Mouse (Mus musculus) liver, embryonic 13.5 days (tissue): ENCODE results near the gene Ipcef1. TPM values are rescaled to one million over a fixed set of nuclear protein-coding genes. Genes with fewer than 3 reads are reported as not detected.

Experiments
- ATAC-seq: fragments of 200-750 bp; cut with Nextera tagmentation; 2 replicates; pipeline ENCODE4 v1.8.0; 2017; ENCODE audit warnings: low read depth, mild to moderate bottlenecking, moderate number of reproducible peaks, moderate library complexity
- DNase-seq: peaks from one replicate; pipeline ENCODE4 v3.0.0; 2022
- H3K27ac ChIP-seq: fragments of 300-500 bp; sonication (generic); 2 replicates; pipeline ENCODE4 v1.5.1; 2015; ENCODE audit warnings: moderate library complexity, mild to moderate bottlenecking, inconsistent platforms
- H3K27me3 ChIP-seq: fragments of 300-500 bp; sonication (generic); 2 replicates; pipeline ENCODE4 v1.6.1; 2015; ENCODE audit warnings: mild to moderate bottlenecking, inconsistent platforms
- H3K36me3 ChIP-seq: fragments of 300-500 bp; sonication (generic); 2 replicates; pipeline ENCODE4 v1.6.1; 2015; ENCODE audit warnings: mild to moderate bottlenecking, inconsistent platforms
- H3K4me1 ChIP-seq: fragments of 300-500 bp; sonication (generic); replicated peaks from 2 replicates; pipeline ENCODE4 v1.6.1; 2015; ENCODE audit warnings: inconsistent platforms
- H3K4me2 ChIP-seq: fragments of 300-500 bp; sonication (generic); 2 replicates; pipeline ENCODE4 v1.6.1; 2015; ENCODE audit warnings: inconsistent platforms, mild to moderate bottlenecking, moderate library complexity
- H3K4me3 ChIP-seq: fragments of 300-500 bp; sonication (generic); replicated peaks from 2 replicates; pipeline ENCODE4 v1.5.1; 2015; ENCODE audit warnings: mild to moderate bottlenecking, inconsistent platforms
- H3K9ac ChIP-seq: fragments of 300-500 bp; sonication (generic); 2 replicates; pipeline ENCODE4 v1.6.1; 2015; ENCODE audit warnings: mild to moderate bottlenecking, inconsistent platforms
- H3K9me3 ChIP-seq: fragments of 300-500 bp; sonication (generic); replicated peaks from 2 replicates; pipeline ENCODE4 v1.6.1; 2016; ENCODE audit warnings: inconsistent platforms
- WGBS: fragments of 180-500 bp; shearing (Covaris S2); methylation state at CpG from one replicate; pipeline ENCODE4 v1.1.7; 2015; ENCODE audit not compliant: insufficient replicate concordance; 5-methylcytosine and 5-hydroxymethylcytosine counted together
- polyA plus RNA-seq: library from polyadenylated mRNA; unstranded; fragments of >200 nt; fragmentation: Nextera tagmentation; extraction: Ambion mirVana; gene quantifications from 2 replicates; pipeline ENCODE4 v1.2.1, GENCODE M21; 2015

Gene Ipcef1
- polyA plus RNA-seq, 1 experiment from 2014 or later, result 0.45 TPM

DNA sequence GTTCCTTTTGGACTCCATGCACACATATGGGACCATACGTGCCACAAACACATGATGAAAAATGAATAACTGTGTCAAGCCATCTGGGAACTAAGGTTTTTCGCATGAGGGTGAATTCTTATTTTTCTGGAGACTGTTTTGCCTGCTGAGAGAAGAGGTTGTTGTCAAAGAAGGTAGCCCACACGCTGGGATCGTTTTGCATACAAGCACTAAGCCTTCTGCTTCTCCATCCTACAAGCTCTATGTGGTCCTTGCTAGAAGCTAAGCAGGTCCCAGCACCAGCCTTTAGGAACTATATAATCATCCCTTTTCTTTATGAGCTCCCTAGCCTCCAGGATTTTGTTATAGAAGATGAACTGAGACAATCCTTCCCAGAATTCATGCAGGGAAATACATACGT lies 93.5 kb downstream of the Ipcef1 start:
- DNase-seq (no peak), ATAC-seq (no peak)
- H3K9ac ChIP-seq, result no peak overlapping the region
- 63% methylated on average over 5 of the region's 5 CpGs for WGBS
- H3K27ac ChIP-seq, result no peak overlapping the region
- H3K4me2 ChIP-seq, result no peak overlapping the region
- H3K9me3 ChIP-seq, result no peaks in the 10 kb centered on the region
- H3K4me3 ChIP-seq, result no peak overlapping the region
- no peaks in the 10 kb centered on the region for H3K27me3 ChIP-seq
- no peaks in the 10 kb centered on the region for H3K36me3 ChIP-seq
- H3K4me1 ChIP-seq, result no peaks in the 10 kb centered on the region

GRCm38 (mm10) chr10:6956357-6956756 lies 95.9 kb downstream of the Ipcef1 start:
- no peaks in the 10 kb centered on the region for H3K9me3 ChIP-seq
- 24% methylated on average over 2 of the region's 2 CpGs for WGBS
- no peak overlapping the region for H3K4me3 ChIP-seq
- DNase-seq (no peak), ATAC-seq (no peak)
- H3K27me3 ChIP-seq, result no peaks in the 10 kb centered on the region
- no peaks in the 10 kb centered on the region for H3K36me3 ChIP-seq
- H3K4me2 ChIP-seq, result no peak overlapping the region
- no peak overlapping the region for H3K9ac ChIP-seq
- no peak overlapping the region for H3K27ac ChIP-seq
- no peaks in the 10 kb centered on the region for H3K4me1 ChIP-seq

DNA sequence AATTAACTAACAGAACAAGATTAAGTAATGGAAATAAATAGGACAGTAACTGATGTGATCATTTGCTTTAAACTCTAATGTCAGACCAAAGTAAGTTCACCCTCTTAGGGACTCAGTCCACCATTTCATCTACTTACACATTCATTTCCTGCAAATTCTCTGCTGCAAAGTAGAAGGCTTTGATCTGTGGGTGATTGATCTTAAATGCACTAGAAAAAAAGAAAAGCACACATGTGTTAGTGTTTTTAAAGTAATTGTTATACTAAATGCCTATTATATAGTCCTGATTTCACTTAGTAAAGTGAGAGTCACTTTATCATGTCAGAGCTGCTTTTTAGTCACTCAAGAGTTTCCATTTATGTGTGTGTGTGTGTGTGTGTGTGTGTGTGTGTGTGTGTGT lies 97.7 kb downstream of the Ipcef1 start:
- no peaks in the 10 kb centered on the region for H3K27me3 ChIP-seq
- ATAC-seq, result no peak
- H3K36me3 ChIP-seq, result no peaks in the 10 kb centered on the region
- no peak for DNase-seq
- H3K4me1 ChIP-seq, result no peaks in the 10 kb centered on the region
- H3K9ac ChIP-seq, result no peak overlapping the region
- no peak overlapping the region for H3K4me3 ChIP-seq
- H3K4me2 ChIP-seq, result no peak overlapping the region
- H3K9me3 ChIP-seq, result no peaks in the 10 kb centered on the region
- H3K27ac ChIP-seq, result no peak overlapping the region

GRCm38 (mm10) chr10:6953115-6953514 lies 99.2 kb downstream of the Ipcef1 start:
- Histone ChIP-seq H3K9me3 (no peaks in the 10 kb centered on the region), H3K27me3 (no peaks in the 10 kb centered on the region), H3K27ac (no peak overlapping the region), H3K4me1 (no peaks in the 10 kb centered on the region), H3K4me2 (no peak overlapping the region), H3K36me3 (no peaks in the 10 kb centered on the region), H3K9ac (no peak overlapping the region), H3K4me3 (no peak overlapping the region)
- ATAC-seq (no peak), DNase-seq (no peak)
- 31% methylated on average over 1 of the region's 1 CpGs for WGBS

DNA sequence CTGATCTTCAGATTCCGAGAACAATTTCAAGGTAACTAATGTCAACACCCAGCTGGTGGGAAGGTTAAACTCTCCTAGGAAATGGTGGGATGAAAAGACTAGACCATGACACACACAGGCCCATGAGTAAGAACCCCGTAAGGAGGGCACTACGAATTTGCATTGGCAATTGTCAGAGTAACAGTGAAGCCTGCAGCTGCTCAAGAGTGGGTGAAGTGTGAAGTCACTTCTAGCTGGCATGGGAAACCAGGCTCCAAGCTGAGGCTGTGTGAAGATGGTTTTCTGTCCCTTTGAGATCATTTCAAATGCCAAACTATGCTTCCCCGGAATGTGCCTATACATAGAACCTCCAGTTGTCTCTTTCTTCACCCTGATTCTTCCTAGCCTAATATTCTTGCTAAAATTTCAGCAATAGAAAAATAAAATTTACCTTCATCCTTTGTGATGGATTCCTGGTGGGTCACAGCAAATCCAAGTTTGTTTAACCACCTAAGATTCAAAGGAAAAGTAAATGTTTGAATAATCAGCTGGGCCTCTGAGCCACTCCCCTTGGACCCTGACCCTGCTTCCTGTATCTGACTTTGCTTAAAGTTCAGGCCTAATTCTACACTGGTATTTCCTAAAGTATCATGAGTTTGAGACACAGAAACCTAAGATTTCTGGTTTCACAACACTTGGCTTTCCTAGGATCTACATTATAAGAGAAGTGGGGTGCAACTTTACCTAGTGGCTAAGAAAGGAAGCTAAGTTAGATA lies 115.4 kb downstream of the Ipcef1 start:
- no peaks in the 10 kb centered on the region for H3K9me3 ChIP-seq
- DNase-seq, result no peak
- no peak overlapping the region for H3K4me3 ChIP-seq
- ATAC-seq, result no peak
- 56% methylated on average over 4 of the region's 4 CpGs for WGBS
- H3K4me2 ChIP-seq, result no peak overlapping the region; the same call in 1 of the 2 replicates
- H3K27me3 ChIP-seq, result no peaks in the 10 kb centered on the region
- H3K36me3 ChIP-seq, result no peaks in the 10 kb centered on the region
- H3K9ac ChIP-seq, result no peak overlapping the region
- no peaks in the 10 kb centered on the region for H3K4me1 ChIP-seq
- no peak overlapping the region for H3K27ac ChIP-seq

GRCm38 (mm10) chr10:6934776-6935175 lies 117.5 kb downstream of the Ipcef1 start:
- no peak for DNase-seq
- Histone ChIP-seq H3K27me3 (no peaks in the 10 kb centered on the region), H3K27ac (no peak overlapping the region), H3K36me3 (no peaks in the 10 kb centered on the region), H3K4me2 (no peak overlapping the region), H3K4me1 (no peaks in the 10 kb centered on the region), H3K4me3 (no peak overlapping the region), H3K9me3 (no peaks in the 10 kb centered on the region), H3K9ac (no peak overlapping the region)
- no peak for ATAC-seq
- WGBS, result 59% methylated on average over 3 of the region's 3 CpGs

- no peak overlapping the region for H3K27ac ChIP-seq
- ATAC-seq, result no peak
- DNase-seq, result no peak
Observed at GRCm38 (mm10) chr10:6930889-6931288, 121.4 kb downstream of the Ipcef1 start.

GRCm38 (mm10) chr10:6930398-6930797 lies 121.9 kb downstream of the Ipcef1 start:
- no peak for ATAC-seq
- H3K9ac ChIP-seq, result no peak overlapping the region
- no peak overlapping the region for H3K4me2 ChIP-seq
- DNase-seq, result no peak
- H3K27ac ChIP-seq, result no peak overlapping the region
- no peaks in the 10 kb centered on the region for H3K36me3 ChIP-seq
- 54% methylated on average over 1 of the region's 1 CpGs for WGBS
- H3K4me1 ChIP-seq, result no peaks in the 10 kb centered on the region
- H3K27me3 ChIP-seq, result no peaks in the 10 kb centered on the region
- no peaks in the 10 kb centered on the region for H3K9me3 ChIP-seq
- H3K4me3 ChIP-seq, result no peak overlapping the region

More at GRCm38 (mm10) chr10:6930889-6931288, 121.4 kb downstream of the Ipcef1 start:
- Histone ChIP-seq H3K27me3 (no peaks in the 10 kb centered on the region), H3K36me3 (no peaks in the 10 kb centered on the region), H3K4me2 (no peak overlapping the region), H3K4me1 (no peaks in the 10 kb centered on the region), H3K4me3 (no peak overlapping the region), H3K9me3 (no peaks in the 10 kb centered on the region), H3K9ac (no peak overlapping the region)
- WGBS, result 38% methylated on average over 2 of the region's 2 CpGs

DNA sequence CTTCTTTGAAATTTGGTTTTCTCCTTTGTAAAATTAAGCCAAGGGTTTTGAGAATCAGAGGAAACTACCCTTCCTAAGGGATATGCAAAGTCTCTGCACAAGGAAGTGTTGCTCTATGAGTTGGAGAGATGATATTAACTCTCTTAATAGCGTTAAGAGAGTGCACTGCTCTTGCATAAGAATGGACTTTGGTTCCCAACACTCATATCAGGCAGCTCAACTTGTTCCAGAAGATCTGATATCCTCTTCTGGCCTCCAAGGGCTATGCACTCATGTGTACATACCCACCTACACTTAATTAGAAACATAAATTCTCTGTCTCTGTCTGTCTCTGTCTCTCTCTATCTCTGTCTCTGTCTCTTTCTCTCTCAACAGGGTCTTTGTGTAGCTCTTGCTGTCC lies 123.4 kb downstream of the Ipcef1 start:
- WGBS, result 27% methylated on average over 1 of the region's 1 CpGs
- ATAC-seq (no peak), DNase-seq (no peak)
- Histone ChIP-seq H3K27me3 (no peaks in the 10 kb centered on the region), H3K9me3 (no peaks in the 10 kb centered on the region), H3K36me3 (no peaks in the 10 kb centered on the region), H3K4me2 (no peak overlapping the region), H3K4me1 (no peaks in the 10 kb centered on the region), H3K9ac (no peak overlapping the region), H3K4me3 (no peak overlapping the region), H3K27ac (no peak overlapping the region)

- no peaks in the 10 kb centered on the region for H3K36me3 ChIP-seq
- H3K27ac ChIP-seq, result no peak overlapping the region
- H3K9ac ChIP-seq, result no peak overlapping the region
- no peak for DNase-seq
- 49% methylated on average over 4 of the region's 4 CpGs for WGBS
- H3K9me3 ChIP-seq, result no peaks in the 10 kb centered on the region
- ATAC-seq, result no peak
- H3K4me3 ChIP-seq, result no peak overlapping the region
- H3K27me3 ChIP-seq, result no peaks in the 10 kb centered on the region
- no peaks in the 10 kb centered on the region for H3K4me1 ChIP-seq
- H3K4me2 ChIP-seq, result no peak overlapping the region
Observed at GRCm38 (mm10) chr10:6927600-6928223, 124.6 kb downstream of the Ipcef1 start.

- Histone ChIP-seq H3K36me3 (no peaks in the 10 kb centered on the region), H3K4me3 (no peak overlapping the region), H3K9ac (no peak overlapping the region), H3K27me3 (no peaks in the 10 kb centered on the region), H3K9me3 (no peaks in the 10 kb centered on the region), H3K27ac (no peak overlapping the region), H3K4me1 (no peaks in the 10 kb centered on the region), H3K4me2 (no peak overlapping the region)
- no peak for ATAC-seq
- WGBS, result 70% methylated on average over 2 of the region's 2 CpGs
- DNase-seq, result no peak
Observed at GRCm38 (mm10) chr10:6926724-6927123, 125.6 kb downstream of the Ipcef1 start.
